Mouse (Mus musculus) embryonic fibroblast, embryonic 13.5 days (primary cell): ENCODE measurements around the gene Kifc5b.

Experiments used
- CTCF ChIP-seq: IDR thresholded peaks from 2 replicates; pipeline ENCODE4 v1.5.1; 2011; ENCODE audit warnings: mild to moderate bottlenecking, control low read depth, low read length, moderate library complexity, borderline replicate concordance; ENCODE audit not compliant: insufficient read depth
- POLR2A ChIP-seq: IDR thresholded peaks from 2 replicates; pipeline ENCODE4 v1.6.1; 2011; ENCODE audit warnings: low read depth, mild to moderate bottlenecking, control low read depth, low read length, moderate library complexity

DNA sequence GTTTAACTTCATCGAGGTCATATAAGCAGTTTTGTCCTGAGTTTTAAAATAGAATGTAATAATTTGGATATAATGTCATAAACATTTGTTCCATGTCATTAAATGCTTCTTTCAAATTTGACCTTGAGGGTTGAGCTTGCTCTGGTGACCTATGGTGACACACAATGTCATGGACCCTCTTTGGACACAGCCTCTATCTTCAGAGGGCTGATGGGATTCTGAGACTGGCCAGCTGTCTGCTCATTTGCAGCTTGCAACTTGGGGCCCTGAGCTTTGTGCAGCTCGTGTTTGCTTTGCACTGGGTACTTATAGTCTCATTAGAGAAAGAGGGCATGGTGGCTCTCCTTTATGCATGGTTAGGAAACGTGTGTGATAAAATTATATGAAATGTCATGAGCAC, 44.0 kb upstream of the Kifc5b start:
- TF ChIP-seq CTCF (no peak), POLR2A (no peak)
